Mouse (Mus musculus): ENCODE results near the gene Gm5269.

The Gm5269 gene

DNA sequence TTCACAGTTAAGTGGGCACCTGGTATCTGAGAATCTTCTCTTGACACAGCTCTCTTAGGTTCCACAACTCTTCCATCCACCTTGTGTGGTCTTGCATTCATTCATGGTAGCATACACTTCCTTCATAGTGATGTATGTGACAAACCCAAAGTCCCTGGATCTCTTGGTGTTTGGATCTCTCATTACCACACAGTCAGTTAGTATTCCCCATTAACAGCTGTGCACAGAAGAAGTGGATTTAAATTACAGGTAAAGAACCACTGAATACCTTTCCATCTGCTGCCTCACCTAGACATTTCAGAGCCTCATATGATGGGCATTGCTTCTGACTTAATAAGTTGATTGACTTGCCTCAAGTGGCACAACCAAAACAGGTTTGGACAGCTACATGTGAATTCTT, at the start of gene Gm5269:
Gene Gm5269, minus strand, starts transcription at position 101 of the 400 bp plus-strand sequence.
- DNase-seq, result no peak

DNA sequence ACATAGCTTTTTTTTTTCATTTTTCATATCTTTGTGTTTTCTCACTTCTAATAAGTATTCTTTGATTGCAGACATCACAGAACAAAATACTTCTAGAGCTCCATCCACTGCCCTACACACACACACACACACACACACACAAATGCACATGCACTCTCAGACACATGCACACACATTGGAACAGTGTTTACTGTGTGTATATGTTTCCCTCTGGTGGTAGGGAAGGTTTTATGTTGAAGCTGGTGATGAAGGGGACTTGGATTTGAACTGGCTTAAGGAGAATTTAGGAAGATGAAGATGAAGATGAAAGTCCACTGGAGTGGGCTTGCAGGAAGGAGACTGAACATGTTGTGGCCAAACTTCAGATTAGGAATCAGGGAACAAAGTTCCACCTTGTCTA, 41.1 kb upstream of the Gm5269 start:
- DNase-seq, result no peak

DNA sequence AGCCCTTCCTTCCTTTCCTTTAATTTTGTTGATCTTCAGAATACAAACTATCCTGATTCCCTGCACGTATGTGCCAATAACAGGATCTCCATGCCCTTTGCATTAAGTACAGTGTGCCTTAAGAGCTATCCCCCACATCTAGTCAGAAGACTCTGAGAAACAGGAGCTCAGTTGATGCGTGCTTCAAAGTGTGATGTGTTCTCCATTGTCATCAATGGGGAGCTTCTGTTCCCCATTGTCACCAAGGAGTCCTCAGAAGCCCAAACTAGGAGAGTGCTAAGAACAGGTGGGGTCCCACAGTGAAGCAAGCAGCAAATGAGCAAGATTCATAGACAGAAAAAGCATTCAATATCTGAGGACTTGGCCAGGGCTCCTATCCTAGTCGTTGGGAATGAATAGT, 36.8 kb upstream of the Gm5269 start:
- DNase-seq, result no peak

DNA sequence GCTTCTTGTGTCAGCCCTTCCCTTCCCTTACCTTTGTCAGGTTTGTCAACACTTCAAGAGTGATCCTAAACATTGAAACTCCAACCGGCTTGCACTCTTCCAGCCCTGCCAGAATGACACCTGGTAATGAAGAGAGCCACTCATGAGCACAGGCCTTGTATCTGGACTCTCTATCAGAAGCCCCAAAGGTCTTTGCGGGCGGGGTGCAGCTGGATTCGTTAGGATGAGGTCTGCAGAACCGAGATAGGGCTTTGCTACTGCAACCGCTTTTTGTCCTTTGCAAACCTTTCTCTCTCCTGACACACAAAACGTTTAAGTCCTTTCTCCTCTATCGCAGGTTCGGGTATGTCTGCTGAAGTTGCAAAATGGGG, 36.3 kb upstream of the Gm5269 start, which contains the start of gene Slc40a1:
Gene Slc40a1, minus strand, starts transcription at position 131 of the 371 bp plus-strand sequence.
- DNase-seq, result no peak

DNA sequence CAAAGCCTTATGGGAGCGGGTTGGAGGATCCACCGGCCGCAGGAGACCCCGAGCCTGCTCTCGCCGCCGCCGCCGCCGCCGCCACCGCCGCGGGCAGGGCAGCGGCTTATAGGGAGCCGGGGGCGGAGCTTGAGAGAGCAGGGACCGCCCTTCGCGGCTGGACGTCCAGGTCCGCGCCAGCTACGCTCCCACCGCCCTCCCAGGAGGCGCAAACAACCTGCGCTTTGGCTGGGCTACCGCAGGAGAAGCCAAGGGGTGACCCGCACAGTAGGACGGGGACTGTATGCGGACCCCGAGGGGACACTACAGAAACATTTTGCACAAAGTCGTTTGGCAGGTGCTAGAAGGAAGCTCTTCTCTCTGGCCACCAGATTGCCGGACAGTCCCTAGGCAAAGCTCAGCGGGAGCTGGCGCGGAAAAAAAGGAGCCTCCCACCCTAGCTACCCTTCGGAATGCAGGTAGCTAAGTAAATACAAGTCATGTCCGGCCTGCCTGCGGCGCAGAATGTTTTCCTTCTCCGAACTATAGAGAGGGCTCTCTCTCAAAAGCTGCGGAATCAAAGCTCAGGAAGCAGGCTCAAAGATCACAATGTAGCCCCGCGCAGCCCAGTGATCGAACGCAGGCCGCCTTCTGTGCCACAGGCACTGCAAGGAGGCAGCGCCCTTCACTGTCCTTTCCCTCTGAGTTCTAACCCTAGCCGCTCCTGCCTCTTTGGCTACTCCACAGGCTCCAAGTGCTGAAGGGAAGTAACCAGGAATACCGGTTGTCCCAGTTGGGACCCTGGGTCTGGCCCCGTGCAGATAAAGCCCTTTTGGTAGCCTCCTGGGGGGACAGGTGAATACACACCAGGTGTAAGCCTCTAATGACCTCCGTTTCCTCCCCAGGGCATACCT, 35.7 kb upstream of the Gm5269 start:
- no peak for DNase-seq

DNA sequence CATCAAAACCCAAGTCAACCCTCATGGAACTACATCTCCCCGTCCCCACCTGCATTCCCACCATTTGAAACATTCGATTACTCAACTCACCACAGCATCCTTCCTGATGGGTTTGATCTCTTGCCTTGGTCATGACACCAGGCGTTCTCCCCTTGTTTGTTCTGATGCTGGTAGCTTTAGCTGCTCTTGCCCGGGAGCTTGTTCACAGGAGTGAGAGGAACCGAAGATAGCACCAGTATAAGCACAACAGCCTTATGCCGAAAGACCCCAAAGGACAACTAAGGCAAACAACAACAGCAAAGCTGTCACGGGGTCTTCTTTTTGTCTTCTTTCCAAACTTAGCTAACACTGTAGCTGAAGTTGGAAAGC, 35.0 kb upstream of the Gm5269 start:
- no peak for DNase-seq

DNA sequence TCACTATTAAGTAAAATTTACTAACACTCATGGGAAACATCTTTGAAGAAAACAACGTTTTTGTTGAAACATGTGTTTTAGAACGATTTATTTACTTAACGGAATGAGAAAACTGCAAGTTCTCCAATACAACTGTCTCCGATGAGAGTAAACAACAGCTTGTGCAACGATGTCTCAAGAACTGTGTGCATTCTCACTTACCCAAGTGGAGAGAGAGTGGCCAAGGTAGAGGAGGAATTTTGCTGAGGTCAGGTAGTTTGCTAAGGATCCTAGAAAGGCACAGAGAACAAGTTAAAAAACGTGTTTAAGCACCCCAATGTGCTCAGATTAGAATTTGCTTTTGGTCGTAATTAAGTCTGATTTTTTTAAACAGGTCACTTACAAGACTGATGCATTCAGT, 34.4 kb upstream of the Gm5269 start:
- no peak for DNase-seq

DNA sequence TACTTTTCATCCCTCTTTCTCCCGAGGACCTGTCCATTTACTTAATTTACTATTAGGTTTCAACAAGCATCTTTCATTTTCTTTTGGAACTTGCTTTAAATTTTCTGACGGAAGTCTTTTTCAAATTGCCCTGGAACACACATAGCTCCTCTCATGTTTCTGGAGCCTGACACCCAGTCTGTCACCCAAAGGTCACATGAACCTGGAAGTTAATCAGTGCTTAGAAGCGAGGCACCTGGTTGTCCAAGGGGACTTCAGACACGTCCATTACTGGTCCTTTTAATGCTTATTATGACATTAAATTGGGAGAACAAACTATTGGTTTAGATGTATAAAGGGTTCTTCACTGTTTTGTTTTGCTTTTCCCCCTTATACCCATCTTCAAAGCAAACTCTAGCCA, 33.2 kb upstream of the Gm5269 start:
- no peak for DNase-seq

DNA sequence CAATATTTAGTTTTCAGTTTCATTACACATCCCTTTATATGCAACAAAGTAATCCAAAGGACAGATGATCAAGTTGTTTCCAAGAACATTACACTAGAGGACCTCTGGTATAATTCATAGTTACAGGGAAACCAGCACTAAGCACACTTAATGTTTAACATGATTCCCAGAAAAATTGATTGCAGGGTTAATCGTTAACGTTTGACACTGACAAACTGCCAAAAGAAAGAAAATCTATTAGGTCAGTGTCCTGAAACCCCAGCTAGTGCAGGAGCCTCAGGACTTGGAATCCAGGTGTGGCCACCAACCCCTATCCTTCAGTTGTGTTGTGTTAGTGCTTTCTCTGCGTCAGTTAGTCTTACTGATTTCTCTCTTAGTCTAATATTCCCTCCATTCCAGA, 30.6 kb upstream of the Gm5269 start:
- no peak for DNase-seq

DNA sequence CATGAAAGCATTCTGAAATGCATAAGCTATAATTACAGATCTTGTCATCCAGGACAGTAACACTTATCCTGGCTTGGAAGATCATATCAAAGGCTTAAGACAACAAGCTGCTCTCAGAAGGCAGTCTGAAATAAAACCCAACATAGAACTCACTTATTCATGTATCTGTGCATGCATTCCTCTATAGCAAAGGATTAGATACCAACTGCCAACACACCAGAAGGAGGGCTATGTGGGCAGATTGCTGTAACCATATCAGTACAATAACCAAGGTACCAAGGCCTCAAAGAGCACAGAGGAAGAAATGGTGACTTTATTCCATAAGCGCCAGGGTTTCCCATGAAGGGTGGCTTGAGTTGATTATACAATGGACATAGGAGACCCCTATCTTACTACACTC, 29.7 kb upstream of the Gm5269 start:
- no peak for DNase-seq

DNA sequence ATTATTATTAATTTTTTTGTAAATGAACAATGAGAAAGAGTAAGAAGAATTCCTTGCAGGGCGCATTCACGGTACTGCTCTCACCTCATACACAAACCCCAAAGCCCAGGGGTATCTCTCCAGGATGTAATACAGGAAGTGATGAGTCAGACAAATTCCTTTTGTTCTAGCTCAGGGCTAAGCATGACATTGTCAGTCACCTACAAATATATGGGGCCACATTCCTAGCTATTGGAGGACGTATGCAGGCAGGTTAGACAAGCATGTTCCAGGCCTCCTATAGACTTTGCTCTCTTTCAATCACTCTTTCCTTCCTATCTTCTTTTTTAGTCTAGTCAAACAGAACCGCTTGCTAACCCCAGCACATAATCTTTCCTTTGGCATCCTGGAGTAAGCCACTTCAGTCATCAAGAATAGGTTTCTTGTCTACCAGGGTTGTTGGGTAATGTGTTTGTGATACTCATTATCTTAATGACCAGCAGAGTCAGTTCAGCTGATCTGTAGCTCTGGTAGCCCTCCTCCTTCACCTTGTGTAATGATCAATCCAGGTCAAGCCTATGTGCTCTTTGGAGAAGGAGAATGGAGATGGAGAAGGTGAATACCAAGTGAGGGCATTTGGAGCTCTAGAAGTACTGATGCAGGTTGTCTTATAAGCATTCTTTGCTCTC, 27.2 kb upstream of the Gm5269 start:
- DNase-seq, result no peak

DNA sequence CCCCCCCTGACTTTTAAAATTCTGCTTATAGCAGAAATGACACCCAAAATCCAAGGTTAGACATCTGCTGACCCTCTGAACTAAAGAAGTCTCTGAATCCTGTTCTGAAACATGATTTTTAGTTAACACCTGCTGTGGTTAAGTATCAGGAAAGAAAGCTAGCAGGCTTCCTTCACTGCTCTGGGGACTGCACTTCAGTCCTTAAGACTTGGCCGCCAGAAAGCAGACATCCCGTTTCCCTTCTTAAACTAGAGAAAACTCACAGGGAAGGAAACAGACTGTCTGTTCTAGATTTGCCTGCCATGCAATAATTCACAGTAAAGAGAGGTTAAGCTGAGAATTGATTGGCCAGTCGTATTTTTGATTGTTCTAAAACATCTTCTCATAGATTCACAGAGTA, 26.1 kb upstream of the Gm5269 start:
- no peak for DNase-seq

DNA sequence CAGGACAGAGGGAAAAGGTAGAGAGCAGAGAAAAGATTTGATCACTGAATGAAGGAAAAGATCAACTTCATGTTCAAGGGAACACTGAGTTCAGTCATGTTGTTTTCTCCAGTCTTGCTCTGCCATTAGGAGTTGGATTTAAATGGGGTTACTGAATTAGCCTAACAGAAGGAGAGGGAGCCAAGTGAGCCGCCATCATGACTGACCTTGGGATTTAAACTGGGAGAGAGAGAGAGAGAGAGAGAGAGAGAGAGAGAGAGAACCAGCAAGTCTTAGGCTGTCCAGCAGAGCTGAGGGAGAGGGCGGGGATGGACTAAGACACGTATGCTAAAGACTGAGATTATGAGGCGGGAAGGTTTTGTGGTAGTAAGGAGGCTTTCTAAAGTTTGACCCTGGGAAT, 24.2 kb upstream of the Gm5269 start:
- no peak for DNase-seq

DNA sequence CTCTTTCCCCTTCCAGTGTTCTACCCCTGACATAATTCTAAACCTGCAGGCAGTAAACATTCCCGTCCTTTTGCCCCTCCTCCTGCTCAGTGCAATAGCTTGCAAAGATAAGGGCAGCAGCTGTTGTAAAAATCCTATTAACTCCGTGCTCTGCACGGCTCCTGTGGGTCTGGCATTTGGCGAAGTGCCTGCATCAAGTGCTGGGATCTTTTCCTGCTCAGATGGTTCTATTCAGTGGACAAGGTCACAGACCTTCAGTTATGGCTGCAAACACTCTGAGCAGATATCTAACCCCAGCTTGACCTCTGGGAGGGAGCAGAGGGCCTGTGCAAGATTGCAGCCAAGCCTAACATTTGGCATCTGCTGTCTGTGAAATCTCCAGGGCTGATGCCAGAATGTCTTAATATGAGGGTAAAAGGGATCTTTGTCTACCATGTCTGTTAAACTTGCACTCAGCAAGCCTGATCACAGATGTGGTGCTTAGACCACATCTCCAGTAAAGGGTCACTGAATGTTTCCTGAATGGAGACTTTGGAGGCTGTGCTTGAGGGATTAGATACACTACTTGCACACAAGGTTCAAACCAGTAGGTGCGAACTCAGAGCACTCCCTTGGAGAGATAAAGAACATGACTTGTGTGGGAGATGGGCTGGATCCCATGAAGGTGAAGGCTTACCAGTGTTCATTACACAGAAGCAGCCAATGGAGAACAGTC, 15.2 kb upstream of the Gm5269 start:
- no peak for DNase-seq

DNA sequence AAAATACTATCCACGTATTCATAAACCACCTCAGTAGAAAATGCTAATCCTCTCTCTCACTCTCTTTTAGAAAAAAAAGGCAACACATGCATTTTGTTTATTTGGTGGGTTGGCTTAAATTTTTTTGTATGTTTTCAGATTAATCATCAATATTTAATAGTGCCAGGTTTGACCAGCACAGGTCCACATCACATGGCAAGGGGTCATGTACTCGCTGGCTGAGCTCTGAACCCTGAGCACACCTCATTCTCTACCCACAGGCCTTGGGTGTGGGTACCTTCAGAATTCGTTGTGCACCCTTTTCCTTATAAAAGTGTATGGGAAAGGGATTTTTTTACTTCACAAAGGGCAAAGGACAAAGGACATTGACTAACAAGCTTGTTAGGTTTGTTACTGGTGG, 14.1 kb upstream of the Gm5269 start:
- DNase-seq, result no peak

DNA sequence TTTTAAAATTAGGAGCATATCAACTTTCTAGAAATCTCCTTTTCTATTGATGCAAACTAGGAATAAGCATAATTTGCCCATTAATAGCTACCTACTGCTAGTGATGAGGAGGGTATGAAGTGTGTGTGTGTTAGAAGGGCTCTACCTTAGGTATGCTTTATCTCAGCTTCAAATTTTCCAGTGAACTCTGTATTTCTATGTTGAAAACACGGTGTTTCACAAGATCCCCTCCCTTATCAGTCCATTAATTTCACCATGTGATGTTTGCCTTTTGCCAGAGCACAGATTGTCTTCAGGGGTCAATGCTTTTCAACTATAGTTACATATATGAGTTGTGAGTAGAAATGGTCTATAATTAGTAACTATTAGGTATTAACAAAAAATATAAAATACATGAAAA, 8.0 kb upstream of the Gm5269 start:
- DNase-seq, result no peak

DNA sequence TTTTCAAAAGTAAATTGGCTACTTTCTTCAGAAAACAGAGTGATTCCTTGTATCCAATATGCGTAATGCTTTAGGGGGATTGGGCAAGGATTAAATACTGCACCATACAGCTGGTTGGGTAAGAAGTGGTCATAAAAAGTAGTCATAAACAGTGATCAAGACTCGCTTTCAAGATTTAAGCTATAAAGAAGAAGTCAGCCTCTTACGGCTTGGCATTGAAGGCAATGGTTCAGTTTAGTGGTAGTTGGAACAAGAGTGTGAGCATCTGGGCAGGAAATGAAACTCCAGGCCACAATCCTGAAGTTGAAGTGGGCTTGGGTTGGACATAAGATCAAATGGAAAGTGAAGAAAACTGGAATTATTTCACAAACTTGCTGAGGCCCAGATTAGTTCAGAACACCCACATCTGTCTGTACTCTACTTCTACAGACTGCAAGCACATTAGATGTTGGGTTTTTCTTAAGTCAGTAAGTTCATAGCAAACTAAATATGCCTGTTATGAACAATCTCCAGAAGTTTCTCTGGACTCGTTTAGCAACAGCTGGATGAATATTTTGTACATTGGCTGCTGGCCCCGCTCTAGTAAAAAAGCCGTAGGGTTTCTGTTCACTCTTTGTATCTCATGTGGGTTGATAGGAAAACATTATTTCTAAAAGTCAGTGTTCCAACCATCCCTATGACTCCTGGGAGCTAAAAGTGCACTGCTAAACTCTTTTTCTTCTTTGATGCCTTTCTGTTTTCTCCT, 4.3 kb upstream of the Gm5269 start:
- no peak for DNase-seq

DNA sequence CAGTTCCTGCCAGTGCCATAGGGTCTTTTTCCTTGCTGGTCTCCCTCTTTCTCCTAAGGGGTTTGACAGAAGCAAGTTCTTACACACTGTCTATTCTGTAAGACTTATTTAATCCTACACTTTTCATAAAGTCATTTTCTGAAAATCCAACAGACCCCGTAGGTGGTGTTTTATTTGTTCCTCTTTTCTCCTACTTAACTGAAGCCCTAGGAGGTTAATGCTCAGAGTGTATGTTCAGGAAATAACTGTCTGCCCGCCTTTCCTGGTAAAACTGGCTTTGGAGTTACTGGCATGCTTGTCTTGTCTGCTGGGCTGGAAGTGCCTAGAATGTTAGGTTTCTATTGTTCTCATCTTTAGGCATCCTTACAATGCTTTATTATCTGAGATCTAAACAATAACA, 1.9 kb upstream of the Gm5269 start:
- no peak for DNase-seq

DNA sequence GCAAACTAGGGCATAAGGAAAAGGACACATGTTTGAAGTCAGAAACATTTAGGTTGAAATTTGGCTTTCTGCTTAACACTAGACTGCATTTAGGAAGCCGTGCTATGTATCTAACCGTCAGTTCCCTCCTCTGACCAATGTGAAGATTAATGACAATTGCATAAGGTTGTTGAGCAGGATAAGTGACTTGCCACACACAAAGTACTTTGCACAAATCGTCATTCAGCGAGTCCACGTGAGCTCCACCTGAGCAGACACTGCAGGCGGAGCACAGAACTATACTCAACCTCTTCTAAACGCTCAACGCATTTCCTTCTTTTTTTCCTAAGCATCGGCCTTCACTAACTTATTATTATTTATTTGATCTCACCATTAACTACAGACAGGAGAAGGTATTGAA, 3.3 kb downstream of the Gm5269 start:
- no peak for DNase-seq

DNA sequence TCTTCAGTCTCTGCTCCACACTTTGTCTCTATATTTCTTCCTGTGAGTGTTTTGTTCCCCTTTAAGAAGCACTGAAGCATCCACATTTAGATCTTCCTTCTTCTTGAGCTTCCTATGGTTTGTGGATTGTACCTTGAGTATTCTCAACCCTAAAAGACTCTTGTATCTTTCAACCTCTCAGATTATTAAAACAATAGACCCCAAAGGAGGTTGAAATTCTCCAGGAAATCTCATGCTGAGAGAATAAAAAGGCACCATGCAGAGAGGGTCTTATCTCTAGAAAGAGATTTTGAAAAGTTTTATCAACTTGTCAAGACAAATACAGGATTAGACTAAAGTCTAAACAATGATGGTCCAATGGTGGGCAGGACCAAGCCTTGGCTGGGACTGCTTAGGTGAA, 6.7 kb downstream of the Gm5269 start:
- no peak for DNase-seq

DNA sequence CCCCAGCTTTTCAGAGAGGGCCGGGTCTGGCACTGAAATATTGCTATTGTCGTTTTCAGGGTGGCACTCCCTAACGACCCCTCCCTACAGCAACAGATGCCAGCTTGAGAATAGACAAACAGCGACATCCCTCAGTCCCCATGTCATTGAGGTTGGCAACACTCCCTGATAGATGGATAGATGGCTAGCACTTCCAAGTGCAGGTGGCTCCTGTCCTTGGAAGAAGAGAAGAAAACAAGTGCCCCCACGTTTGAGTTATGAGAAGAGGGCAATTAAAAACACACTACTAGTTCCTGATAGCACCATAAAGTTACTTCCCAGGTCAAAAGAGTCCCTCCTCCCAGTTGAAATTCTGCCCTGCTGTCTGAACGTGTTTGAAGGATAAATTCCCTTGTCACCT, 8.0 kb downstream of the Gm5269 start:
- DNase-seq, result no peak

DNA sequence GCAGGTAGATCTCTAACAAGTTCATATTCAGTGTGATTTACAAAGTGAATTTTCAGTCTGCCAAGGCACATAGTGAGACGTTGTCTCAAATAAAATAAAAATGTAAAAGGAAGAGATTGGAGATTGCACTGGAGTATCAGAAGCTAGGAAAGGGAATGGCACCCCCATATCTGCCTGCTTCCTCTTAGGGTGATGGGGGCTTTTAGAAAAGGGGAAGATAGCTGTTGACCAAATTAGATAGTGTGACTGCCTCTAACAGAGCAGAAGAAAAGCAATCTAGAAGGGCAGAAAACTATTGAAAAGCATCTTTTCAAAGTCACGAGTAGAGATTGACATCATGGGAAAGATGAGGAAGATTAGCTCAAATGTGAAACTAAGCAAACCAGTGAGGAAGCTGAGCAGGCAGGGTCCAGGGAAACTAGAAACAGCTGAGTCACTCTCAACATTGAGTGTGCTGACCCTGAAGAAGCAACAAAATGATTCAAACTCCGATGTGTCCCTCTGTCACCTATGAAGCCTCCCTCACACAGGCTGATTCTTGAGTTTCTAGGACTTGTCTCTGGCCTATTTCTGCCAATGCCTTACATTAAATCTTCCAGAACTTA, 8.7 kb downstream of the Gm5269 start:
- no peak for DNase-seq

DNA sequence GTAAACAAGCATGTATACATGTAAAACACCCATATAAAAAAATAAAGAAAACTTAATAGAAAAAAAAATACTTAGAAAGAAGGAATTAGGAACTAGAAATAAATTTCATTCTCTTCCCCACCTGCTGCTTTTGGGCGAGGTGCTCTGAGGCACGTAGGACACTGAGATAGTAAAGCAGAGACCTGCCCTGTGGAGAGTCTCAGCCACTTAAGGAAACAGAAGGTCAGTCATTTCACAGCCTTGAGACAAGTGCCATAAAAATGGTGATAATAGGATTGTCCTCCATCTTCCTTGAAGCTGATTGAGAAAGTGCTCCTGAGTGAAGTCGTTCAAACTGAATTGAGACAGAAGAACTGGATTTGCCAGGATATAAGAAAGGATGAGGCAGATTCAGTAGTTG, 12.6 kb downstream of the Gm5269 start:
- DNase-seq, result no peak

Measured in thymus, postnatal 25 days (tissue).